Mouse (Mus musculus) megakaryocyte, adult 5-6 weeks (primary cell): ENCODE results near the gene Atp8b5. TPM values are rescaled to one million over a fixed set of nuclear protein-coding genes. Genes with fewer than 3 reads are reported as not detected.
A peak's percentile ranks its signal among the peaks of the same experiment; 100 is the strongest.

ENCODE experiments used
- ATAC-seq: 2 replicates; pipeline ENCODE4 v1.8.0; 2016; ENCODE audit warnings: mild to moderate bottlenecking, inconsistent platforms; ENCODE audit not compliant: poor library complexity, severe bottlenecking
- total RNA-seq, 2 experiments: library from RNA; stranded (forward) in 1 of 2; stranded (reverse) in 1 of 2; fragments of 153-499, 151-499 nt in 1 of 2; fragments of 221-1000, 200-1000 nt in 1 of 2; gene quantifications; 2 replicates each; pipeline versions ENCODE4 v1.2.3 to v1.2.4; 2015 to 2017

Gene Atp8b5
- total RNA-seq, 2 experiments from 2014 or later, result 0.04 to 0.13 TPM

DNA sequence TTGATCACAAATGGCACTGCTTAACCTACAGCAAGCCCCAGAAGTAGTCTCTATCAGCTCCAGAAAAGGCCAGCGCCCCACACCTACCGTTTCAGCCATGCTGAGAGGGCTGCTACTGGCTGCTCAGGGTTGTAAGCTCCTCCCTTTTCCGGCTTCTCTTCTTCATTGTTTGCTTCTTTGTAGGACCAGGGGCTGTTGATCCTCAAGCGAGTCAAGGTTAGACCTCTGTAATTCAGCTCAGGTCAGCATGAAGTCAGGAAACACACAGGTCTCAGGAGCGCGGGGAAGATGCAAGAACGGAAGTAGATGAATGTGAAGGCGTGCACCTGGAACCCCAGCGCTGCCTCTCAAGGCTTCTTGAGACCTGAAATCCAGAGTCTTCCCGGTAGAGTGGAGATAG, 137.7 kb downstream of the Atp8b5 start:
- no peak for ATAC-seq

DNA sequence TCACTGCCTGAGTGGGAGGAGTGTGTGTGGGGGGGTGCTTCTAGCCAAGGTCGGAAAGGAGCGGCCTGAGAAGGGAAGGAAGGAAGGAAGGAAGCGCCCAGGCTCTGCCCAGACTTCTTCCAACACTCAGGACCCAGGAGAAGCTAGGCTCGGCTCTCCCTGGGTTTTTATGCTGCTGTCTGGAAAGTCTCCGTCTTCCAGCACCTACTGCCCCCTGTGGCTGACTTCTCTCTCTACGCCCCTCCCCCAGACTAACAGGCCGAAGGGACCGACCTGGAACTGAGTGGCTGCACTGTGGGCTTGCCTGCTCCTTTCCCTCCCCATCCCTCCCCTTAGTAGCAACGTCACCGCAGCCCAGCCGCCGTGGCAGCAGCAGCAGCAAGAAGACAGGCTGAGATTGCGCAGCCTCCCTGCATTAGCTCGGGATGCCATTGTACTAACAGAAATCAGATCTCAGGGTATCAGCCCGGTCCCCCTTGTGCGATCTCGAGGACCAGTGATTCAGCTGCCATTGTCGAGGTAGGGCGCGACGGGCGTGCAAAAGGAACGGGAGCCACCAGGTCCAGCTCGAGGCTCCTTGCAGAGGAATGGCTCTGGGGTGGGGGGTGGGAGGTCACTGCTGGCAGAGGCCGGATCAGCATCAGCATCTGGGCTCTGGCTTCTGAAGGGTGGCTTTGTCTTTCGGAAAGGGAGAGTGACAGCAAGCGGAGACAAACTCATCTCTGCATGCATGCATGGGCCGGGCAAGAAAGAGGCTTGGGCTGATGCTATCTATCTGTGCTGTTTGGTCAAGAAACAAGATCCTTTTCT, 139.4 kb downstream of the Atp8b5 start:
- no peak for ATAC-seq

DNA sequence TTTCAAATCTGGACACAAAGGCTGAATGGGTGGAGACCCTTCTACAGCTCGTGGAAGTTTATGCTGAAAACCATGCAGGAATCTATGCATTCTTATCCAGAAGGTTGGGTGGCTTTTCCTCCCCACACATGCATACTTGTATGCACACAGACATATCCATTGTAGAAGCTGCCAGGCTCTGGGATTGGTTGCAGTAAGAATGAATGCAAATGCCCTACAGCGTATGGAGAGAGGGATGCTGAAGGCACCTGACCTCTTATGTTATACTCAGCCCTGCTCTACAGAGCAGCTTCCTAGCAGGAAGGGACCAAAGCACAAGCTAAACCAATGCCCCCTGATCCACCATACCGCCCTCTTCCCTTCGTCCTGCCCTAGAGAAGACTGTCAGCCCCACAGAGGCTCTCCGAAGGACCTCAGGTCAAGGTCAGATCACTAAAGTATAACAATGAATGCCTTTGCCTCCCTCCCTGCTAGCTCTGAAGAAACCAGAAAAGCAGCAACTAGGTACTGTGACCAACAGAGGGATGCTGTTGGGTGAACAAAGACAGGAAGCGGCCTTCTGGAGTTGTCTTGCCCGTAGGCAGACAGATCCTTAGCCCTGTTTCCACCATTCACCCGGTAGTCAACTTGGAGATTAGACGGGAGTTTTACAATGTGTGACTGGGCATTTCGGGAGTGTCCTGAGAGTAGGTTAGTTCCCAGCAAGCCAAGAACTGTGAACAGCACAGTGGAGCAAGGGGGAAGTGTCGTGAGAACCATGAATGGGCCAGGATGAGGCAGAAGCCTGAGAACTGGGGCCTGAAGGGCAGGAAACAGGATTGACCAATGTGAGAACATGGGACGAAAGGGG, 140.3 kb downstream of the Atp8b5 start:
- ATAC-seq, result no peak

DNA sequence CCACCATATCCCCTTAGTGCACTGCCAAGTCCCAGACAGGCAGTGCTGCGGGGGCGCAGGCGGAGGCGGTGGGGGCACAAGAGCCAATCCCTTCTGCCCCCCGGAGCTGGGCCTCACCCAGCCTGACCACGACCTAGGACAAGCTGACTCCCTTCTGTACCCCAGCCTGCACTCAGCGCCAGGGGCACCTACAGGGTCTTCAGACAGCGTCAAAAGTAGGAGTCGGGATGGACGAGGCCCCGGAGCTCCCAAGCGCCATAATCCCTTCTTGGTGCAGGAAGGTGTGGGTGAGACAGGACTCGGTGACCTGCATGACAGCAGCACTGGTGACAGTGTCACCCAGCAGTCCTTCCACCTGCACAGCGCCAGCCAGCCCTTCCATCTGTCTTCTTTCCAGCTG, 147.8 kb downstream of the Atp8b5 start:
- no peak for ATAC-seq

DNA sequence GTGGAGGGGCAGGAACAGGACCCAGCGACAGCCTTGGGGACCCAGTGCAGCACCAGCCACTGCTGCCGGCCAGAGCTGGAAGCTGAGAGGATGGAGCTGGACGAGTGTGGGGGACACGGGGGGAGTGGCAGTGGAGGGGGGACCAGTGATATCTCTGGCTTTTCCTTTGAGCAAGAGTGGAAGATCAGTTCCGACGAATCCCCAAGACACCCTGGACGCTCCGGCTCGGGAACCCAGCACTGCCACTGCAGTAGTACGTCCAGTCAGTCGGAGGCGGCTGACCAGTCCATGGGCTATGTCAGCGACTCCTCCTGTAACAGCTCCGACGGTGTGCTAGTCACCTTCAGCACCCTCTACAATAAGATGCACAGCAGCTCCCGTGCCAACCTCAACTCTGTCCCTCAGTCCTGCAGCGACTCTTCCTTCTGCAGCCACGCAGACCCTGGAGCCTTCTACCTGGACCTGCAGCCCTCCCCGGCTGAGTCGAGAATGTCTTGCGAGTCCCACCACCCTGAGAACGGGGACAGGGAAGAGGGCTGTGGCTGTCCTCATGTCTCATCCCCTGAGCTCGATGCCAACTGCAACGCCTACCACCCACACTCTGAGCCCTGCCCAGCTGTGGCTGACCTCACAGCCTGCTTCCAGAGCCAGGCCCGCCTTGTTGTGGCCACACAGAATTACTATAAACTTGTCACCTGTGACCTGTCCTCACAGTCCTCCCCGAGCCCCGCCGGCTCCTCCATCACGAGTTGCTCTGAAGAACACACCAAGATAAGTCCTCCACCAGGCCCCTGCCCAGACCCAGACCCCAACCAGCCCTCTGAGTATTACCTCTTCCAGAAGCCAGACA, 148.5 kb downstream of the Atp8b5 start:
- no peak for ATAC-seq

DNA sequence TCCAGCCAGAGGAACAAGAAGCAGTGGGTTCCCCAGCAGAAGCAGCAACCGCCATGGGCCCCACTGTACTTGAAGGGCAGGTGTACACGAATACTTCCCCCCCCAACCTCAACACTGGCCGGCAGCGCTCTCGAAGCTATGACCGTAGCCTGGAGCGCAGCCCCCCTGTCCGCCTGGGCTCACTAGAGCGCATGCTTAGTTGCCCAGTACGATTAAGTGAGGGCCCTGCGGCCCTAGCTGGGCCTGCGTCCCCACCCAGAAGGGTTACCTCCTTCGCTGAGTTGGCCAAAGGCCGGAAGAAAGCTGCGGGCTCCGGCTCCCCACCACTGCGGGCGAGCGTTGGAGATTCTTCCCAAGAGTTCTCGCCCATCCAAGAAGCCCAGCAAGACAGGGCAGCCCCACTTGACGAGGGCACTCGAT, 149.1 kb downstream of the Atp8b5 start:
- ATAC-seq, result no peak

DNA sequence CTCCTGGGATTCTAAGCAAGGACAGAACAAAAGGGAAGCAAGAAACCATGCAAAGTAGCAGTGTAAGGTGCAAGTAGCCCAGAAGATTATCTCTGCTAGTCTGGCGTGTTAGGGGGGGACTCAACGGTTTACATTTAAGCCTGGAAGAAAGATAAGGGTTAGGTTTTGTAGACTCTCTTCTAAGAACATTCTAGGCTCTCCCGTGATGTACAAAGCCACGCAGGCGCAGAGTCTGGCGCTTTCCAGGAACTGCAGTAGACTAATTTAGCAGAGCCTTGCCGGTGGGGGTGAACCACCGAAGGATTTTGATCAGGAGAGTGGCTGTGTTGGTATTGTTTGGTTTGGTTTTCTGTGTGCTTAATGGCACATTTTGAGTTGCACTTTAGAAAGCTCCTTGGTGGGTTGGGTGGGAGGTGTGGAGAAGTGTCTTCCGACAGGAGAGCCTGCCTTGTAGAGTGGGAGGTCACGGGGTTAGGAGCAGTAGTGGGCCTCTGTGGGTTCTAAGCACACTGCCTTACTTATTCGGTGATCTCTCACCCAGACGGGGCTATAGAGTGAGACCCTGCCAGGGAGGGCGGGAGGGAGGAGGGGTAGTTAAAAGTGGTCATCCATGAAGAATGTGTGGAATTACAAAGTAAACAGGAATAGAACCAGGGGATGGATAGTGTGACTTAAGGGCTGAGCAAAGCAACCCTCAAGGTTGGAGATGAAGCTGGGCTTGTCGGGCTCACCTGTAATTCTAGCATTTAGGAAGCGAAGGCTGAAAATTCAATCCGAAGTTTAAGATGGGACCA, 150.5 kb downstream of the Atp8b5 start:
- ATAC-seq, result no peak

DNA sequence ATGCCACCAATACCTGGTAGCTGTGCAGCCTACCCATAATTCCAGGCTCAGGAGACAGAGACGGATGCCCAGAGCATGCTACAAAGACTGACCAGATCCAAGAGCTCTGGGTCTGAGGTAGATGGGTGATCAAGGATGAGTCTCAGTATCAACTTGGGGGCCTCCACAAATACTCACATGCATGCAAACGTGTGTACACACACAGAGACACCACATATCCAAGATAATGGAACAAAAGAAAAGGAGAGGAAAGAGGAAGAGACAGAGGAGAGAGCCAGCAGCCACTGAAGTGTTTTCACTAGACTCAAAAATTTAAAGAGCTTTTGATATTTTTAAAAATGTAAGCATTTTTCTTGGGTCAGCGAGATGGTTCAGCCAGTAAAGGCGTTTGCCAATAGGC, 151.5 kb downstream of the Atp8b5 start:
- ATAC-seq, result no peak

DNA sequence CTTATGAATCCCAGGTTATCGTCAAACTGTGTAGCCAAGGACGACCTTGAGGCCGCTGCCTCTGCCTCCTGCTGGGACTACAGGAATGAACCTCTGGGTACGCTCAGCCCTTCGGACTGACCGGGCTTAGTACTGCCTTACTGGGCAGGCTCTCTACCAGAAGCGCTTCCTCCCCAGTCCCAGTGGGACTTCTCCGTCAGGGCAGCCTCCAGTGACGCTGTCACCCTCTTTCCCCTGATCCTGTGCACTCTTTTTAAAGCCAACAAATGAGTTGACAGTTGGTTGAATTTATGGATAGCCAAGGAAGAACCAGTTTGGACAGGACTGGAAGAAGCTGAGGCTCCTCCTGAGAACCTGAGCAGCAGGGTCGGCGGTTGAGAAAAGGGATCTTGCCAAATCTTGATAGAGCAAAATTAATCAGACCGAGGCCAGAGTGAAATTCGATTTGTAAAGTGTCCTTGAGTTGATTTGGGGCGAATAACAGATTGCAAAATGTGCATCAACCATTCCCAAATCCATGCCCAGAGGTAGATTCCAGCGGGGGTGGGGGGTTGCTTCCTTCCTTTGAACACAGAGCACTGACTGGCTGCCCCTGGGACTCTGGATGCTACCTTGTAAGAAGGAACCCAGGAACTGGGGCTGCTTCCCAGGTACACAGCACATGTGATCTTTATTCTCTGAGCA, 152.2 kb downstream of the Atp8b5 start:
- ATAC-seq, result no peak

DNA sequence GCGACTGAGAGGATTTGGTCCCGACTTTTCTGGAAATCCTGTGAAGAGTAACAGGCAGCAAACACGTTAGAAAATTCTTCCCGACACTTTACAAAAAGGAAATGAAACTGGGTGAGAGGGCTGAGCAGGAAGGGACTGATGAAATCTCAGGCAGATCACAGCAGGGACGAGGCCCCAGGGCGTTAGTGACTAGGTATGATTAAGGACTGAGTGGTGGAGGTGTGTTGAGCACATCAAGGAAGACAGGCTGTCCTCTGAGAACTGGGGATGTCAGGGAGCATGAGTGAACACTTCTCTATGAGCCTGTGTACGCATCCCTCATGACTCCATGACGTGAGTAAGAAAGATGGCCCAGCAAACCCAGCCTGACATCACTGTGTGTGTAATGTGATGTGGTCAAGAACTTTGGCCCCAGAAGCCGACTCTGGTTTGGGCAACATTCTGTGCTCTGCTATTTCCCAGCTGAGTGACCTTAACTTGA, 152.9 kb downstream of the Atp8b5 start:
- peak; percentile 66 for ATAC-seq

DNA sequence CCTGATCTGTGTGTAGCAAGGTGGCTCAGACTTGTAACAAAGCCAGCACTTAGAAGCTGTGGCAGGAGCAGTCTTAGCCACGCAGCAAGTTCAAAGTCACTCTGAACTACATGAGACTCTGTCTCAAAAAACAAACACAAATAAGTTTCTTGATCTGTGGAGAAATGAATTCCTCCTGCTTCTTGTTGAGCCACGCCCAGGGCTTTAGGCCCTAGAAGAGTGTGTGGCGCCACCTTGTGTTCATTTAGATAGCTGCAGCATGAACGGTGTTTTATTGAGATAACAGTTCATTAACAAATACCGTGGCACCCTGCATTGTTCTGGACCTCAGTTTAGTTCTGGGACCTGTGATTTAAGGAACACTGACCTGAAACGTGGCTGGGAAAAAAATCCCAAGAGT, 153.3 kb downstream of the Atp8b5 start:
- ATAC-seq, result peak; percentile 80

DNA sequence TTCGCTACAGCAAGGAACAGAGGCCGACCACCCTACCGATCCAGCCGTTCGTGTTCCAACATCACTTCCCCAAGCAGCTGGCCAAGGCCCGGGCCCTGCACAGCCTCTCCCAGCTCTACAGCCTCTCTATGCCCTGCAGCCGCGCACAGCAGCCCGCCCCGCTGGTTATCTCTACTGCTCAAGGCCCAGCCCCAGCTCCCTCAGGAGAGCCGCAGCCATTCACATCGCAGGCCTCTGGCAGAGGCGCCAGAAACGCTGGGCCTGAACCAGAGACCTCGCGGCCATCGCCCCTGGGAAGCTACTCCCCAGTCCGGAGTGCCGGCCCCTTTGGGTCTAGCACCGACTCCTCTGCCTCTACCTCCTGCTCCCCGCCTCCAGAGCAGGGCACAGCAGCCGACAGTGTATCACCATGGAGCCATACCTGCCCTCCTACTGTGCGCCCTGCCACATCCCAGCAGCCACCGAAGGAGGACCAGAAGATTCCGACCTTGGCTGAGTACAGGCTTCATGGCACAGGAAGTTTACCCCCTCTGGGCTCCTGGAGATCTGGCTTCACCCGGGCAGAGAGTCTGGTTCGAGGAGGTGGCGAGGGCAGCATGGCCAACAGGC, 154.8 kb downstream of the Atp8b5 start:
- ATAC-seq, result no peak

Other genes starting within 250 kb of the Atp8b5 start
- 7.9 and 9.7 TPM in 2 replicates for gene Pigo, start 241.3 kb upstream of the Atp8b5 start, total RNA-seq (2015)
- 5.6 and 11.1 TPM in 2 replicates for gene Pigo, start 241.3 kb upstream of the Atp8b5 start, total RNA-seq (2017)
- gene Stoml2, start 235.4 kb upstream of the Atp8b5 start, total RNA-seq (2015), result 70.8 and 77.7 TPM in 2 replicates
- gene Stoml2, start 235.4 kb upstream of the Atp8b5 start, total RNA-seq (2017), result 62.3 and 79.3 TPM in 2 replicates
- gene Fam214b, start 220.9 kb upstream of the Atp8b5 start, total RNA-seq (2015), result 14.2 and 15.4 TPM in 2 replicates
- gene Fam214b, start 220.9 kb upstream of the Atp8b5 start, total RNA-seq (2017), result 31.7 and 33.6 TPM in 2 replicates
- 0.16 TPM in 2 replicates for gene Unc13b, start 208.2 kb upstream of the Atp8b5 start, total RNA-seq (2015)
- 0.24 and 0.48 TPM in 2 replicates for gene Unc13b, start 208.2 kb upstream of the Atp8b5 start, total RNA-seq (2017)
- 2.1 and 3.0 TPM in 2 replicates for gene Rusc2, start 114.8 kb downstream of the Atp8b5 start, total RNA-seq (2015)
- gene Rusc2, start 114.8 kb downstream of the Atp8b5 start, total RNA-seq (2017), result 0.77 and 2.3 TPM in 2 replicates
- gene Fam166b, start 162.0 kb downstream of the Atp8b5 start, total RNA-seq (2015), result not detected in 2 replicates
- gene Fam166b, start 162.0 kb downstream of the Atp8b5 start, total RNA-seq (2017), result not detected in 2 replicates
- gene Tesk1, start 174.8 kb downstream of the Atp8b5 start, total RNA-seq (2015), result 5.7 and 6.3 TPM in 2 replicates
- gene Tesk1, start 174.8 kb downstream of the Atp8b5 start, total RNA-seq (2017), result 7.6 and 9.3 TPM in 2 replicates
- gene Cd72, start 187.5 kb downstream of the Atp8b5 start, total RNA-seq (2015), result 0.57 and 2.5 TPM in 2 replicates
- 3.0 and 3.5 TPM in 2 replicates for gene Cd72, start 187.5 kb downstream of the Atp8b5 start, total RNA-seq (2017)
- not detected in 2 replicates for gene Sit1, start 216.6 kb downstream of the Atp8b5 start, total RNA-seq (2015)
- 0.77 TPM in 1 of 2 replicates, not detected in the other for gene Sit1, start 216.6 kb downstream of the Atp8b5 start, total RNA-seq (2017)
- 16.7 and 17.5 TPM in 2 replicates for gene Ccdc107, start 225.7 kb downstream of the Atp8b5 start, total RNA-seq (2015)
- gene Ccdc107, start 225.7 kb downstream of the Atp8b5 start, total RNA-seq (2017), result 23.6 and 32.6 TPM in 2 replicates
- 54.6 and 60.0 TPM in 2 replicates for gene Arhgef39, start 232.5 kb downstream of the Atp8b5 start, total RNA-seq (2015)
- gene Arhgef39, start 232.5 kb downstream of the Atp8b5 start, total RNA-seq (2017), result 52.3 and 54.1 TPM in 2 replicates
- 3.0 and 3.5 TPM in 2 replicates for gene Car9, start 239.8 kb downstream of the Atp8b5 start, total RNA-seq (2015)
- 0.41 and 1.1 TPM in 2 replicates for gene Car9, start 239.8 kb downstream of the Atp8b5 start, total RNA-seq (2017)